Mouse (Mus musculus): ENCODE measurements around the gene Ubqln4. TPM values are rescaled to one million over a fixed set of nuclear protein-coding genes. Genes with fewer than 3 reads are reported as not detected.

The Ubqln4 gene
- total RNA-seq, 2 experiments from 2014 or later, result 73.3 to 74.2 TPM

- DNase-seq, result no peak
Observed at GRCm38 (mm10) chr3:88541622-88542401, 11.7 kb upstream of the Ubqln4 start.

GRCm38 (mm10) chr3:88542486-88542885, 11.1 kb upstream of the Ubqln4 start:
- no peak for DNase-seq

DNA sequence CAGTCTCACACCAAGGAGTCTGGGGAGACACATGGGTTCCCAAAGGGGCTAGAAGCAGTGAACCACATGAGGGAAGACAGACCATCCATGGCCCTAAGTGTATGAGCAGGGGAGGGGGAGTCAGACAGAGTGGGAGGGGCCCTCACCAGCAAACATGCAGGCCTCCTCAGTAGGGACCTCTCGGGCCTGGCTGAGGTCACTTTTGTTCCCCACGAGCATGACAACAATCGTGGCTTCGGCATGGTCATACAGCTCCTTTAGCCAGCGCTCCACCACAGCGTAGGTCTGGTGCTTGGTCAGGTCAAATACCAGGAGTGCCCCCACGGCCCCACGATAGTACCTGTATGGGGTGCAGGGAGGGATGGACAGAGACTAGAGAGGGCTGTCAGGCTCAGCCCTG, 10.4 kb upstream of the Ubqln4 start:
- no peak for DNase-seq

DNA sequence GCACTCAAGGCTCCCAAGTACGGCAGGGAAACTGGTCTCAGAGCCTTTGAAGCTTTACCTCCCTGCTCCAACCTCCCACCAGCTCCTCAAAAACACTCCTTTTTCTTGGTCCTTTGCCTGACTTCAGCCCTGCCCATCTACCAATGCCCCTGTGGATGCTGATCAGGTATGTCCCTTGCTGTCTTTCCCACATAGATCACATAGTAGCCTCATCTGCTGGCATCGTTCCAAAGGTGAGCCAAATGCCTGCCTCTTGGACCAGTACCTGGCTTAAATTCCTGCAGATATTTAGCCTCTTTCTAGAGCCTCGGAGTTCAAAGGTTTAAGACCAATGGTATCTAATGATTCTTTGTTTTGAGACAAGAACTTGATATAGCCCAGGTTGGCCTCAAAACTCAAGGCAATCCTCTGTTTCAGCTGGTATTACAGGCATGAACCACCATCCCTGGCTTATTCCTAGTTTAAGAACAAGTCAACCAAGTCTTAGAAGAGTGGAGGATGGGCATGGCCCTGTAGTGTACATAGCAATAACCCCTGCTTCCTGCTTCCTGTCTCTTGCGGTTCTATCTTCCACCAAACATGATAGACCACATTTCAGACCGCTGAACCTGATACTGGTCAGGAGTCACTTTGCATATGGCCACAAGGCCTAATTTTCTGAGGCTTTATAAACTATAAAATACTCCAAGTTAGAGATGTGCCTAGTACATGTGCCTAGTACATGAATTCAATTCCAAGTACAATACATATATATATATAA, 9.7 kb upstream of the Ubqln4 start:
- no peak for DNase-seq

- DNase-seq, result peak; percentile 43 to 63
Observed at GRCm38 (mm10) chr3:88544514-88544913, 9.0 kb upstream of the Ubqln4 start.

- no peak for DNase-seq
Observed at GRCm38 (mm10) chr3:88544955-88545591, 8.5 kb upstream of the Ubqln4 start.

- DNase-seq, result no peak
Observed at GRCm38 (mm10) chr3:88546674-88547418, 6.7 kb upstream of the Ubqln4 start.

- no peak for DNase-seq
Observed at GRCm38 (mm10) chr3:88548180-88548917, 5.2 kb upstream of the Ubqln4 start, which contains the start of gene Rab25. Rab25 (minus strand) TSS chr3:88548300.

DNA sequence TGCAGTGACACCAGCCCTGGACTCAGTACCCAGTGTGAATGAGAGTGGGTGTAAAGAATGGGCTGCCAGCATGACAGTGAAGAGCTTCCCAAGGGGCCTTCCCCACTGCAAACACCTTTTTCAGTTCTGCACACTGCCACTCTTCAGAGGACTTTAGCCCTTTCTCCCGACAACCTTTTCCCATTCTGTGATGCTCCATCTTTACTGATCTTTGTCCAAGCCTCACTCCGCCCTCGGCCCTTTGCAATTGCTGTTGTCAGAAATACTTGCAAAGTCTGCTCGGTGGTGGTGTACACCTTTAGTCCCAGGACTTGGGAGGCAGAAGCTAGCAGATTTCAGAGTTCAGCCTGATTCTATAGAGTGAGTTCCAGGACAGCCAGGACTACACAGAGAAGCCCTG, 2.0 kb upstream of the Ubqln4 start:
- no peak for DNase-seq

DNA sequence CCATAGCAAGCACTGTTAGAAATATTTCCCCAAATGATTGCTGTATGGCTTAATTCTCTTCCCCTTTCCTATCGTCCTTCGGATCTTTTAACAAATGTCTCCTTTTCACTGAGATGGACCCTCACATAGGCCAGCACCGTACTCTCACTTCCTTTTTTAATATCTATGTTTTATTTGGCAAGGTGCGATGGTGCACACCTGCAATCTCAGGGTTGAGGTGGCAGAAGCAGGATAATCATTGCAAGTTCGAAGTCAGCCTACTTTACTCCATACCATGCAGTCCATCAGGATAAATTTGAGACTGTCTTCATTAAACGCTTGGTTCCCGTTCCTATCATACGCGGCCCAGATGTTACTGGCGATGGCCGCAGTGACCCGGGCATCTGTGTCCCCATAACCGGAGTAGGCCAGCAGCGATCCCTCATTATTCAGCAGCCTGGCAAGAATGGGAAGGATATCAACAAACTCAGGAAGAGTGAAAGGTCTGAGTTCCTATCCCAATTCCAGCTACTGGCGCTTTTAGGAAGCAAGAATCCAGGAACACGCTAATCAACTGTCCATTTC, 1.4 kb upstream of the Ubqln4 start:
- DNase-seq, result no peak

DNA sequence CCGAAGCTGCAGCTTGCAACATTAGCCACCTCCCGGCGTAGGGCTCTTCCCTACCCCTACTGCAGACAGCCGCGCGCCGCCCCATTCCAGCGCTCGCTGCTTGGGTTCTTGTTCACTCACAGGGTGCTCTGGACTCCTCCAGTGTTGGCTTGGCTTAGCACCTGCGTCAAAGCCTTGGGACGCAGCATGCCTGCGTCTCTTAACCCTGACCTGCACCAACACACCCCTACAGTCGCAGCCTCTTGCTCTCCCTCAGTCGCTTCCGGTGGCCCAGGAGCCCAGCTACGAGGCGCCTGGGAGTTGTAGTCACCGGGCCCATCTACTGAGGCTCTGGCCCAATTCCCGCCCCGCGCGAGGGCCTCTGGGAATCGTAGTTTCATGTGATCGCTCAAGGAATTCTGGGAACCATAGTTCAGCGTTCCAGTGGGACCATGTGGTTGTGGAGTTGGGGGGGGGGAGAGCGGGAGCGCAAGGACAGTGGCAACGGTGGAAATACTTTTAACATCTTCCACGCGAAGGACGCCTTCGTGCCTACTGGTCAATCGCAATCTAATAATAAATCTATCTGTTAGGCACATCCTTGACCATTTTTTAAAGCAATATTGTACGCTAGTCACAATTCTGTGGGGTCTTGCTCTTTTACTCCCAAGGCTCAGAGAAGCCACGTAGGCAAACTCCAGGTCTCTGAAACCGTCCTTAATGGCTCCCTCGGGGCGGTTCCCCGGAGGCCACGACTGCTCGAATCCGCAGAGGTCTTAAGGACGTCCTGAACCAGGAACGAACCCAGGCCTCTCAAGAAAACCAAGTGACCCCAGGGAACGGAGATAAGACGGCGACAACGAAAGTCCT, 658 bp upstream of the Ubqln4 start, which contains the start of gene Lamtor2:
TSS of gene Lamtor2 (minus strand) at position 399 of the 849 bp plus-strand sequence.
- peak; percentile 98 to 99 for DNase-seq

DNA sequence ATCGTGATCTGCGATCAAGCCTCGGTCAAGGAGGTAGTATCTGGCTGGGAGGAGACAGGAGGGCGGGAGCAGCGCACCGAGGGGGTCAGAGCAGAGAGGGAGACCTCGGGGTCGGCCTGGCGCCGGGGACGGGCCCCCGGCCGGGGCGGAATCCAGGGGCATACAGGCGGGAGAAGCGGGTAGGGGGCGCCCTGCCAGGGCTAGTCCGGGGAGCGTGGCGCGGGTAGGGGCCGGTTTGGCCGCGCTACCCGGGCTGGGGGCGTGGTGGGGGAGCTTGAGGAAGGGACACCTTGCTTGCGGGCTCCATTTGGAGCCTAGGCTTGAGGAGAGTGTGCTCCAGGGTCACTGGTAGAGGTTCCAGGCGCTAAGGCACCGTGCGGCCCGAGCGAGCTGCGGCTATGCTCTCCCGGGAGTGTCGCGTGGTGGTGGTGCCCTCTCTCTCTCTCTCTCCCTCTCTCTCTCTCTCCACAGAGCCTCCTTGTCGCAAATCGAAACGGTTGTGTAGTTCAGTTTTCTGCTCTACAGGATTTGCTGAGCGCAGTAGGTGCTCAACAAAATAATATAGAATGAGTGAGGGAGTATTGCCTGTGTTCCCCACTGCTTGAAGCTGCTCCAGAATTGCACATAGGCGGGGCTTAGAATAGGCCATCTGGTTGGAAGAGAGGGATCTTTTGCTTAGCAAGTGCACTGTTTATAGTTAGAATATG, 475 bp downstream of the Ubqln4 start:
- DNase-seq, result peak in 1 of 2 experiments; percentile 73

- DNase-seq, result no peak
Observed at GRCm38 (mm10) chr3:88555069-88555605, 1.6 kb downstream of the Ubqln4 start.

DNA sequence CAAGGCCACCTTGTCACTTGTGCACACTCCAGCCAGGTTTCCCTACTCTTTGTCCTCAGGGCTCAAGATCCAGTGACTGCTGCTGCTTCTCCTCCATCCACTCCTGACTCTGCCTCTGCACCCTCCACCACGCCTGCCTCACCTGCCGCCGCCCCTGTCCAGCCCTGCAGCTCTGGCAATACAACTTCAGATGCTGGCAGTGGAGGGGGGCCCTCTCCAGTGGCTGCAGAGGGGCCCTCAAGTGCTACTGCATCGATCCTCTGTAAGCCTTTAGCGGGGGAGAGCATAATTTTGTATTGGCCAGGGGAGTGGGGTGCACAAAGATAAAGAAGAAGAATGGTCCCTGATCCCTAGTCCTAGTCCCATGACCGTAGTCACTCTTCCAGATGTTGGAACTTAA, 2.2 kb downstream of the Ubqln4 start:
- DNase-seq, result no peak

- no peak for DNase-seq
Observed at GRCm38 (mm10) chr3:88556616-88557015, 3.1 kb downstream of the Ubqln4 start.

GRCm38 (mm10) chr3:88559596-88559995, 6.0 kb downstream of the Ubqln4 start:
- no peak for DNase-seq

DNA sequence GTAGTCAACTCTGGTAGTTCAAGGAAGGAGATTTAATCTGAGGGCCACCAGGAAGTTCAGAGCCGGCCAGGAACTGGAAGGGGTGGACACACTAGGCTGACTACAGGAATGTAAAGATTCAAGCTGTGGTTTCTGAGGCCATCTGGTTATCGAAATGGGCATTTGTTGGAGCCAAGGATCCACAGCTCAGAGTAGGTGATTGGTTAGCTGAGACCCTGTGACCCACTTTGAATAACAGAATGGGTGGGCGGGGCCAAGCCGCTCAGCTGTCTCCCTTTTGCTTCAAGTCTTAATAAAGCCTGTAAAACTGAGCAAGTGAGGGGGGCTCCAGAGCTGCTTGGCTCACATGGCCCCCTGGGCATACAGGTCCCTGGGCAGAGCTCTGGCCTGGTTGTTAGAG, 8.4 kb downstream of the Ubqln4 start:
- no peak for DNase-seq

- no peak for DNase-seq
Observed at GRCm38 (mm10) chr3:88563442-88563841, 9.9 kb downstream of the Ubqln4 start.

- no peak for DNase-seq
Observed at GRCm38 (mm10) chr3:88563966-88564365, 10.4 kb downstream of the Ubqln4 start.

All from adrenal gland, postnatal 36 days (tissue).